Mouse (Mus musculus): ENCODE data around the gene Olfr497.

Gene Olfr497

DNA sequence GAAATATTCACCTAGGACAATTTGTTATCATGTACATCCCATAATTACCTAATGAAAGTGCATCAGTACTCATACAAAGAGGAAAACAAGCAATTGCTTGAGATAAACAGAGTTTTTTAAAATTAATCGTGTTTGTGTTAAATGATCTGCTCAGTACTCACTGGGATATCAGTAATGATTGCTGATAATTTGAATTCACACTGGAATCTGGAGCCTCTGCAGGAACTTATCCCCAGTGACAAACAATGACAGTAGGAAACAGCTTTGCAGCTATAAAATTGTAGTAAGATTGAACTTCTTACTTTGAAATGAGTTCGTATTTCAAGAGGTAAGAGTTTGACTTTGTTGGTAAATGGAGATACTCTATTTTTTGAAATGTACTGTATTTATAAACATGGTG, at the start of gene Olfr497:
Olfr497 (plus strand) TSS at position 301 of the 400 bp plus-strand sequence.
- no peak for DNase-seq (ENCODE audit: low read depth, low spot score)

DNA sequence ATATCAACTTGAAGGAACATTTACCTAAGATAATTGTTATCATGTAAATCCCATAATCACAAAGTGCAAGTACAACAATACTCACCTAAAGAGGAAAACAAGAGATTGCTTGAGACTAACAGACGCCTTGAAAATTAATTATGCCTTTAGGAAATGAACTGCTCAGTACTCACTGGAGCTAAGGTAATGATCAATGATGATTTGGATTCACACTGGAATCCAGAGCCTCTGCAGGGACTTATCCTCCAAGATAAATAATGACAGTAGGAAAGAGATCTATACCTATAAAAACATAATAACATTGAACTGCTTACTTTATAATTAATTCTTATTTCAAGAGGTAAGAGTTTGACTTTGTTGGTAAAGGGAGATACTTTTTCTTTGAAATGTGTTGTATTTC, 27.4 kb upstream of the Olfr497 start, which contains the start of gene Olfr495:
Olfr495 (plus strand) TSS at position 301 of the 400 bp plus-strand sequence.
- no peak for DNase-seq (ENCODE audit: low read depth, low spot score)

DNA sequence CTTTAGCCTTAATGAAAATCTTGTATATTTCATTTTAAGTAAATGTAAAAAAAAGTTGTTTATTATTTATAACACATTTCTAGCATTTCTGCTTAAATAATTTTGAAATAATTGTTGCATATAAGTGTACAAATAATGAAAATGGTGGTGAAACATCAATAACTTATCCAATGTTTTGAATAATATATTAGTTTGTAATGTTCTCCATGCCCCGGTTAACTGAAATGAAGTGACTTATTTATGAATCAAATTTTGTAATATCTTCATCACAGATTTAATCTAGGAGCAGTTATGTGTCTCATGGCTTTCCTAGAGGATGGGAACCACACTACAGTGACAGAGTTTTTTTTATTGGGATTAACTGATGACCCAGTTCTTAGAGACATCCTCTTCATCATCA, 44.8 kb downstream of the Olfr497 start, which contains the start of gene Olfr498:
Olfr498 (plus strand) TSS at position 301 of the 400 bp plus-strand sequence.
- no peak for DNase-seq (ENCODE audit: low read depth, low spot score)

Data from ES-CJ7 (cell line).